Mouse (Mus musculus): Measurements from ENCODE around the gene Tas2r107.
"Not testable (repeated sequence)": the region's sequence is repeated elsewhere in the genome, so short reads cannot be mapped to it uniquely, and the experiment has no call there.

Tas2r107 gene

GRCm38 (mm10) chr6:131660049-131660448, at the start of gene Tas2r107:
Tas2r107 (minus strand) TSS chr6:131660149.
- DNase-seq (ENCODE audit: extremely low read depth, low read depth, low spot score) = no peak

GRCm38 (mm10) chr6:131689963-131690362, 30.0 kb upstream of the Tas2r107 start, which contains the start of gene Tas2r114:
Tas2r114 (minus strand) TSS chr6:131690063.
- no peak for DNase-seq (ENCODE audit: extremely low read depth, low read depth, low spot score)

- no peak for DNase-seq (ENCODE audit: extremely low read depth, low read depth, low spot score)
Measured at GRCm38 (mm10) chr6:131687395-131687794, 27.4 kb upstream of the Tas2r107 start, which contains the start of gene Tas2r105. Tas2r105 (minus strand) TSS chr6:131687495.

- DNase-seq (ENCODE audit: extremely low read depth, low read depth, low spot score) = no peak
Measured at GRCm38 (mm10) chr6:131685644-131686043, 25.7 kb upstream of the Tas2r107 start, which contains the start of gene Tas2r104. Tas2r104 (minus strand) TSS chr6:131685744.

- no peak for DNase-seq (ENCODE audit: extremely low read depth, low read depth, low spot score)
Measured at GRCm38 (mm10) chr6:131678786-131679185, 18.8 kb upstream of the Tas2r107 start, which contains the start of gene Tas2r106. Tas2r106 (minus strand) TSS chr6:131678886.

- DNase-seq (ENCODE audit: extremely low read depth, low read depth, low spot score) = no peak
Measured at GRCm38 (mm10) chr6:131630812-131631211, 29.1 kb downstream of the Tas2r107 start, which contains the start of gene Tas2r130. Tas2r130 (minus strand) TSS chr6:131630912.

GRCm38 (mm10) chr6:131609956-131610355, 50.0 kb downstream of the Tas2r107 start:
- not testable (repeated sequence) for DNase-seq (ENCODE audit: extremely low read depth, low read depth, low spot score)
